Mouse (Mus musculus): ENCODE data around the gene Calca. TPM values are rescaled to one million over a fixed set of nuclear protein-coding genes. Genes with fewer than 3 reads are reported as not detected.

Gene Calca
- polyA plus RNA-seq (2015; fragmentation: Nextera tagmentation; extraction: Ambion mirVana) = 6.0 and 7.8 TPM in 2 replicates

- 0% methylated on average over 12 of the region's 12 CpGs for WGBS
- H3K4me3 ChIP-seq (ENCODE audit: low read length) = peak within 1 kb of the TSS; percentile 47
- peaks cover 11% of the 10 kb centered on the region; the same call in 1 of the 2 replicates for H3K27me3 ChIP-seq (ENCODE audit: control insufficient read depth, insufficient read depth, low read depth, low read length)
- no peaks in the 10 kb centered on the region for H3K9me3 ChIP-seq (ENCODE audit: control insufficient read depth, low read length)
- H3K27ac ChIP-seq (ENCODE audit: low read length) = no peak within 1 kb of the TSS
- no peaks in the 10 kb centered on the region for H3K36me3 ChIP-seq (ENCODE audit: control insufficient read depth, insufficient read depth, low read length)
- 0 out of 2 replicates have a peak, but pooled peaks cover 2% of the 10 kb centered on the region for H3K4me1 ChIP-seq (replicated peaks; ENCODE audit: control insufficient read depth, insufficient read depth, low read length)
- H3K4me2 ChIP-seq (ENCODE audit: low read depth, low read length) = peak within 1 kb of the TSS; percentile 76
- no peak for ATAC-seq (ENCODE audit: low read depth)
- peak within 1 kb of the TSS; percentile 31; the same call in 1 of the 2 replicates for H3K9ac ChIP-seq (ENCODE audit: low read length)
Measured at GRCm38 (mm10) chr7:114636102-114636501, at the start of gene Calca. Gene Calca (minus strand): TSS chr7:114636357.

- ATAC-seq (ENCODE audit: low read depth) = no peak
Measured at GRCm38 (mm10) chr7:114672697-114673096, 36.5 kb upstream of the Calca start.

GRCm38 (mm10) chr7:114671405-114671804, 35.2 kb upstream of the Calca start:
- no peak overlapping the region for H3K4me3 ChIP-seq (ENCODE audit: low read length)
- H3K27ac ChIP-seq (ENCODE audit: low read length) = no peak overlapping the region
- no peaks in the 10 kb centered on the region for H3K9me3 ChIP-seq (ENCODE audit: control insufficient read depth, low read length)
- no peak for ATAC-seq (ENCODE audit: low read depth)
- no peaks in the 10 kb centered on the region for H3K4me1 ChIP-seq (replicated peaks; ENCODE audit: control insufficient read depth, insufficient read depth, low read length)
- H3K4me2 ChIP-seq (ENCODE audit: low read depth, low read length) = no peak overlapping the region
- WGBS = 65% methylated on average over 1 of the region's 1 CpGs
- no peaks in the 10 kb centered on the region for H3K27me3 ChIP-seq (ENCODE audit: control insufficient read depth, insufficient read depth, low read depth, low read length)
- no peak overlapping the region for H3K9ac ChIP-seq (ENCODE audit: low read length)
- H3K36me3 ChIP-seq (ENCODE audit: control insufficient read depth, insufficient read depth, low read length) = no peaks in the 10 kb centered on the region

More at GRCm38 (mm10) chr7:114672697-114673096, 36.5 kb upstream of the Calca start:
- no peaks in the 10 kb centered on the region for H3K9me3 ChIP-seq (ENCODE audit: control insufficient read depth, low read length)
- H3K9ac ChIP-seq (ENCODE audit: low read length) = no peak overlapping the region
- no peaks in the 10 kb centered on the region for H3K36me3 ChIP-seq (ENCODE audit: control insufficient read depth, insufficient read depth, low read length)
- H3K27me3 ChIP-seq (ENCODE audit: control insufficient read depth, insufficient read depth, low read depth, low read length) = no peaks in the 10 kb centered on the region
- H3K4me3 ChIP-seq (ENCODE audit: low read length) = no peak overlapping the region
- H3K27ac ChIP-seq (ENCODE audit: low read length) = no peak overlapping the region
- no peaks in the 10 kb centered on the region for H3K4me1 ChIP-seq (replicated peaks; ENCODE audit: control insufficient read depth, insufficient read depth, low read length)
- H3K4me2 ChIP-seq (ENCODE audit: low read depth, low read length) = no peak overlapping the region
- 30% methylated on average over 2 of the region's 2 CpGs for WGBS

- H3K9ac ChIP-seq (ENCODE audit: low read length) = no peak overlapping the region
- H3K36me3 ChIP-seq (ENCODE audit: control insufficient read depth, insufficient read depth, low read length) = no peaks in the 10 kb centered on the region
- no peak overlapping the region for H3K4me3 ChIP-seq (ENCODE audit: low read length)
- H3K27me3 ChIP-seq (ENCODE audit: control insufficient read depth, insufficient read depth, low read depth, low read length) = no peaks in the 10 kb centered on the region
- no peak overlapping the region for H3K4me2 ChIP-seq (ENCODE audit: low read depth, low read length)
- H3K9me3 ChIP-seq (ENCODE audit: control insufficient read depth, low read length) = no peaks in the 10 kb centered on the region
- 35% methylated on average over 3 of the region's 3 CpGs for WGBS
- ATAC-seq (ENCODE audit: low read depth) = no peak
- no peak overlapping the region for H3K27ac ChIP-seq (ENCODE audit: low read length)
- H3K4me1 ChIP-seq (replicated peaks; ENCODE audit: control insufficient read depth, insufficient read depth, low read length) = no peaks in the 10 kb centered on the region
Measured at GRCm38 (mm10) chr7:114649730-114650129, 13.6 kb upstream of the Calca start.

GRCm38 (mm10) chr7:114648791-114649190, 12.6 kb upstream of the Calca start:
- Histone ChIP-seq H3K4me3 (ENCODE audit: low read length) (no peak overlapping the region), H3K36me3 (ENCODE audit: control insufficient read depth, insufficient read depth, low read length) (no peaks in the 10 kb centered on the region), H3K9me3 (ENCODE audit: control insufficient read depth, low read length) (no peaks in the 10 kb centered on the region), H3K27me3 (ENCODE audit: control insufficient read depth, insufficient read depth, low read depth, low read length) (no peaks in the 10 kb centered on the region), H3K27ac (ENCODE audit: low read length) (no peak overlapping the region), H3K4me2 (ENCODE audit: low read depth, low read length) (no peak overlapping the region), H3K4me1 (replicated peaks; ENCODE audit: control insufficient read depth, insufficient read depth, low read length) (no peaks in the 10 kb centered on the region), H3K9ac (ENCODE audit: low read length) (no peak overlapping the region)
- 58% methylated on average over 3 of the region's 3 CpGs for WGBS
- no peak for ATAC-seq (ENCODE audit: low read depth)

GRCm38 (mm10) chr7:114635569-114636101, 522 bp downstream of the Calca start:
- H3K36me3 ChIP-seq (ENCODE audit: control insufficient read depth, insufficient read depth, low read length) = no peaks in the 10 kb centered on the region
- H3K9ac ChIP-seq (ENCODE audit: low read length) = peak overlapping the region; percentile 31; the same call in 1 of the 2 replicates
- H3K4me3 ChIP-seq (ENCODE audit: low read length) = peak overlapping the region; percentile 47
- no peak overlapping the region for H3K27ac ChIP-seq (ENCODE audit: low read length)
- peak overlapping the region; percentile 76 for H3K4me2 ChIP-seq (ENCODE audit: low read depth, low read length)
- no peak for ATAC-seq (ENCODE audit: low read depth)
- WGBS = under 1% methylated on average over 20 of the region's 20 CpGs
- H3K27me3 ChIP-seq (ENCODE audit: control insufficient read depth, insufficient read depth, low read depth, low read length) = peaks cover 11% of the 10 kb centered on the region; the same call in 1 of the 2 replicates
- H3K9me3 ChIP-seq (ENCODE audit: control insufficient read depth, low read length) = no peaks in the 10 kb centered on the region
- 0 out of 2 replicates have a peak, but pooled peaks cover 2% of the 10 kb centered on the region for H3K4me1 ChIP-seq (replicated peaks; ENCODE audit: control insufficient read depth, insufficient read depth, low read length)

- Histone ChIP-seq H3K9ac (ENCODE audit: low read length) (no peak overlapping the region), H3K4me3 (ENCODE audit: low read length) (no peak overlapping the region), H3K27ac (ENCODE audit: low read length) (no peak overlapping the region), H3K36me3 (ENCODE audit: control insufficient read depth, insufficient read depth, low read length) (no peaks in the 10 kb centered on the region), H3K9me3 (ENCODE audit: control insufficient read depth, low read length) (no peaks in the 10 kb centered on the region), H3K27me3 (ENCODE audit: control insufficient read depth, insufficient read depth, low read depth, low read length) (peaks cover 11% of the 10 kb centered on the region; the same call in 1 of the 2 replicates), H3K4me1 (replicated peaks; ENCODE audit: control insufficient read depth, insufficient read depth, low read length) (0 out of 2 replicates have a peak, but pooled peaks cover 2% of the 10 kb centered on the region), H3K4me2 (ENCODE audit: low read depth, low read length) (no peak overlapping the region)
- WGBS = 43% methylated on average over 7 of the region's 7 CpGs
- no peak for ATAC-seq (ENCODE audit: low read depth)
Measured at GRCm38 (mm10) chr7:114634386-114634785, 1.8 kb downstream of the Calca start.

GRCm38 (mm10) chr7:114625966-114626365, 10.2 kb downstream of the Calca start:
- H3K4me3 ChIP-seq (ENCODE audit: low read length) = no peak overlapping the region
- 64% methylated on average over 3 of the region's 3 CpGs for WGBS

GRCm38 (mm10) chr7:114616759-114617158, 19.4 kb downstream of the Calca start:
- H3K9ac ChIP-seq (ENCODE audit: low read length) = no peak overlapping the region
- no peaks in the 10 kb centered on the region for H3K4me1 ChIP-seq (replicated peaks; ENCODE audit: control insufficient read depth, insufficient read depth, low read length)
- ATAC-seq (ENCODE audit: low read depth) = no peak
- 80% methylated on average over 6 of the region's 6 CpGs for WGBS
- H3K27ac ChIP-seq (ENCODE audit: low read length) = no peak overlapping the region
- H3K36me3 ChIP-seq (ENCODE audit: control insufficient read depth, insufficient read depth, low read length) = no peaks in the 10 kb centered on the region
- H3K4me3 ChIP-seq (ENCODE audit: low read length) = no peak overlapping the region
- no peaks in the 10 kb centered on the region for H3K27me3 ChIP-seq (ENCODE audit: control insufficient read depth, insufficient read depth, low read depth, low read length)
- no peaks in the 10 kb centered on the region for H3K9me3 ChIP-seq (ENCODE audit: control insufficient read depth, low read length)
- no peak overlapping the region for H3K4me2 ChIP-seq (ENCODE audit: low read depth, low read length)

More at GRCm38 (mm10) chr7:114625966-114626365, 10.2 kb downstream of the Calca start:
- Histone ChIP-seq H3K4me2 (ENCODE audit: low read depth, low read length) (no peak overlapping the region), H3K27me3 (ENCODE audit: control insufficient read depth, insufficient read depth, low read depth, low read length) (no peaks in the 10 kb centered on the region), H3K27ac (ENCODE audit: low read length) (no peak overlapping the region), H3K4me1 (replicated peaks; ENCODE audit: control insufficient read depth, insufficient read depth, low read length) (no peaks in the 10 kb centered on the region), H3K36me3 (ENCODE audit: control insufficient read depth, insufficient read depth, low read length) (no peaks in the 10 kb centered on the region), H3K9ac (ENCODE audit: low read length) (no peak overlapping the region), H3K9me3 (ENCODE audit: control insufficient read depth, low read length) (no peaks in the 10 kb centered on the region)
- no peak for ATAC-seq (ENCODE audit: low read depth)
